Mouse (Mus musculus): ENCODE measurements at regions not wholly inside any gene's neighbourhood (a gene's known extent, or its start where the extent isn't known, plus 50 kb on each side); places are given as distances from the start of the nearest gene placed in this dataset.
A peak's percentile ranks its signal among the peaks of the same experiment; 100 is the strongest.

- Histone ChIP-seq H3K9me3 (ENCODE audit: control insufficient read depth, low read length) (no peaks in the 10 kb centered on the region), H3K9ac (replicated peaks; ENCODE audit: low read depth, low read length) (no peak overlapping the region), H3K4me1 (ENCODE audit: control insufficient read depth, insufficient read depth, low read length) (no peaks in the 10 kb centered on the region), H3K36me3 (ENCODE audit: control insufficient read depth, insufficient read depth, low read length) (no peaks in the 10 kb centered on the region), H3K4me2 (ENCODE audit: low read depth, low read length) (no peak overlapping the region), H3K27ac (ENCODE audit: low read depth, low read length) (no peak overlapping the region), H3K4me3 (ENCODE audit: low read depth, low read length) (no peak overlapping the region), H3K27me3 (ENCODE audit: control insufficient read depth, insufficient read depth, low read length) (no peaks in the 10 kb centered on the region)
- WGBS, result 98% methylated on average over 2 of the region's 2 CpGs
- ATAC-seq (ENCODE audit: low read depth), result no peak
These were observed 310.5 kb downstream of the Klf5 start for GRCm38 (mm10) chr14:99609003-99609402.

GRCm38 (mm10) chr14:99611435-99611834 lies 312.9 kb downstream of the Klf5 start:
- Histone ChIP-seq H3K4me3 (ENCODE audit: low read depth, low read length) (no peak overlapping the region), H3K9ac (replicated peaks; ENCODE audit: low read depth, low read length) (no peak overlapping the region), H3K36me3 (ENCODE audit: control insufficient read depth, insufficient read depth, low read length) (no peaks in the 10 kb centered on the region), H3K27ac (ENCODE audit: low read depth, low read length) (no peak overlapping the region), H3K27me3 (ENCODE audit: control insufficient read depth, insufficient read depth, low read length) (no peaks in the 10 kb centered on the region), H3K4me1 (ENCODE audit: control insufficient read depth, insufficient read depth, low read length) (no peaks in the 10 kb centered on the region), H3K9me3 (ENCODE audit: control insufficient read depth, low read length) (no peaks in the 10 kb centered on the region), H3K4me2 (ENCODE audit: low read depth, low read length) (no peak overlapping the region)
- ATAC-seq (ENCODE audit: low read depth), result no peak
- 93% methylated on average over 5 of the region's 5 CpGs for WGBS

- WGBS, result 92% methylated on average over 3 of the region's 3 CpGs
These were observed 313.6 kb downstream of the Klf5 start for GRCm38 (mm10) chr14:99612114-99612513.

GRCm38 (mm10) chr14:99614748-99615147 lies 316.3 kb downstream of the Klf5 start:
- H3K4me3 ChIP-seq (ENCODE audit: low read depth, low read length), result no peak overlapping the region
- no peak overlapping the region for H3K9ac ChIP-seq (replicated peaks; ENCODE audit: low read depth, low read length)
- no peak for ATAC-seq (ENCODE audit: low read depth)
- no peaks in the 10 kb centered on the region for H3K36me3 ChIP-seq (ENCODE audit: control insufficient read depth, insufficient read depth, low read length)
- H3K9me3 ChIP-seq (ENCODE audit: control insufficient read depth, low read length), result no peaks in the 10 kb centered on the region
- H3K27ac ChIP-seq (ENCODE audit: low read depth, low read length), result no peak overlapping the region
- no peak overlapping the region for H3K4me2 ChIP-seq (ENCODE audit: low read depth, low read length)
- 93% methylated on average over 3 of the region's 3 CpGs for WGBS
- H3K27me3 ChIP-seq (ENCODE audit: control insufficient read depth, insufficient read depth, low read length), result no peaks in the 10 kb centered on the region
- no peaks in the 10 kb centered on the region for H3K4me1 ChIP-seq (ENCODE audit: control insufficient read depth, insufficient read depth, low read length)

More at GRCm38 (mm10) chr14:99612114-99612513, 313.6 kb downstream of the Klf5 start:
- H3K36me3 ChIP-seq (ENCODE audit: control insufficient read depth, insufficient read depth, low read length), result no peaks in the 10 kb centered on the region
- no peaks in the 10 kb centered on the region for H3K27me3 ChIP-seq (ENCODE audit: control insufficient read depth, insufficient read depth, low read length)
- no peak for ATAC-seq (ENCODE audit: low read depth)
- H3K4me2 ChIP-seq (ENCODE audit: low read depth, low read length), result no peak overlapping the region
- H3K4me1 ChIP-seq (ENCODE audit: control insufficient read depth, insufficient read depth, low read length), result no peaks in the 10 kb centered on the region
- no peak overlapping the region for H3K4me3 ChIP-seq (ENCODE audit: low read depth, low read length)
- no peak overlapping the region for H3K9ac ChIP-seq (replicated peaks; ENCODE audit: low read depth, low read length)
- no peak overlapping the region for H3K27ac ChIP-seq (ENCODE audit: low read depth, low read length)
- no peaks in the 10 kb centered on the region for H3K9me3 ChIP-seq (ENCODE audit: control insufficient read depth, low read length)

GRCm38 (mm10) chr14:99616655-99617335 lies 318.3 kb downstream of the Klf5 start:
- Histone ChIP-seq H3K27me3 (ENCODE audit: control insufficient read depth, insufficient read depth, low read length) (no peaks in the 10 kb centered on the region), H3K4me3 (ENCODE audit: low read depth, low read length) (no peak overlapping the region), H3K9ac (replicated peaks; ENCODE audit: low read depth, low read length) (no peak overlapping the region), H3K4me2 (ENCODE audit: low read depth, low read length) (no peak overlapping the region), H3K9me3 (ENCODE audit: control insufficient read depth, low read length) (no peaks in the 10 kb centered on the region), H3K27ac (ENCODE audit: low read depth, low read length) (no peak overlapping the region), H3K4me1 (ENCODE audit: control insufficient read depth, insufficient read depth, low read length) (no peaks in the 10 kb centered on the region), H3K36me3 (ENCODE audit: control insufficient read depth, insufficient read depth, low read length) (no peaks in the 10 kb centered on the region)
- peak; percentile 68; the same call in 1 of the 2 replicates for ATAC-seq (ENCODE audit: low read depth)
- 48% methylated on average over 7 of the region's 7 CpGs for WGBS

- Histone ChIP-seq H3K9me3 (ENCODE audit: control insufficient read depth, low read length) (no peaks in the 10 kb centered on the region), H3K9ac (replicated peaks; ENCODE audit: low read depth, low read length) (no peak overlapping the region), H3K4me1 (ENCODE audit: control insufficient read depth, insufficient read depth, low read length) (no peaks in the 10 kb centered on the region), H3K36me3 (ENCODE audit: control insufficient read depth, insufficient read depth, low read length) (no peaks in the 10 kb centered on the region), H3K4me3 (ENCODE audit: low read depth, low read length) (no peak overlapping the region), H3K27me3 (ENCODE audit: control insufficient read depth, insufficient read depth, low read length) (no peaks in the 10 kb centered on the region), H3K27ac (ENCODE audit: low read depth, low read length) (no peak overlapping the region), H3K4me2 (ENCODE audit: low read depth, low read length) (no peak overlapping the region)
- 92% methylated on average over 2 of the region's 2 CpGs for WGBS
- ATAC-seq (ENCODE audit: low read depth), result no peak
These were observed 318.9 kb downstream of the Klf5 start for GRCm38 (mm10) chr14:99617374-99617773.

- Histone ChIP-seq H3K4me2 (ENCODE audit: low read depth, low read length) (no peak overlapping the region), H3K4me3 (ENCODE audit: low read depth, low read length) (no peak overlapping the region), H3K27ac (ENCODE audit: low read depth, low read length) (no peak overlapping the region), H3K36me3 (ENCODE audit: control insufficient read depth, insufficient read depth, low read length) (no peaks in the 10 kb centered on the region), H3K9ac (replicated peaks; ENCODE audit: low read depth, low read length) (no peak overlapping the region), H3K9me3 (ENCODE audit: control insufficient read depth, low read length) (no peaks in the 10 kb centered on the region), H3K27me3 (ENCODE audit: control insufficient read depth, insufficient read depth, low read length) (no peaks in the 10 kb centered on the region), H3K4me1 (ENCODE audit: control insufficient read depth, insufficient read depth, low read length) (no peaks in the 10 kb centered on the region)
- ATAC-seq (ENCODE audit: low read depth), result no peak; the same call in 1 of the 2 replicates
- 90% methylated on average over 3 of the region's 3 CpGs for WGBS
These were observed 323.0 kb downstream of the Klf5 start for GRCm38 (mm10) chr14:99621538-99621937.

- 87% methylated on average over 10 of the region's 10 CpGs for WGBS
- Histone ChIP-seq H3K27ac (ENCODE audit: low read depth, low read length) (no peak overlapping the region), H3K9ac (replicated peaks; ENCODE audit: low read depth, low read length) (no peak overlapping the region), H3K4me3 (ENCODE audit: low read depth, low read length) (no peak overlapping the region), H3K4me2 (ENCODE audit: low read depth, low read length) (no peak overlapping the region), H3K4me1 (ENCODE audit: control insufficient read depth, insufficient read depth, low read length) (no peaks in the 10 kb centered on the region), H3K36me3 (ENCODE audit: control insufficient read depth, insufficient read depth, low read length) (no peaks in the 10 kb centered on the region), H3K27me3 (ENCODE audit: control insufficient read depth, insufficient read depth, low read length) (no peaks in the 10 kb centered on the region), H3K9me3 (ENCODE audit: control insufficient read depth, low read length) (no peaks in the 10 kb centered on the region)
- no peak for ATAC-seq (ENCODE audit: low read depth)
These were observed 326.2 kb downstream of the Klf5 start for GRCm38 (mm10) chr14:99624380-99625327.

GRCm38 (mm10) chr14:99627615-99628014 lies 329.1 kb downstream of the Klf5 start:
- no peak for ATAC-seq (ENCODE audit: low read depth)
- Histone ChIP-seq H3K9me3 (ENCODE audit: control insufficient read depth, low read length) (no peaks in the 10 kb centered on the region), H3K9ac (replicated peaks; ENCODE audit: low read depth, low read length) (no peak overlapping the region), H3K4me1 (ENCODE audit: control insufficient read depth, insufficient read depth, low read length) (no peaks in the 10 kb centered on the region), H3K4me2 (ENCODE audit: low read depth, low read length) (no peak overlapping the region), H3K4me3 (ENCODE audit: low read depth, low read length) (no peak overlapping the region), H3K36me3 (ENCODE audit: control insufficient read depth, insufficient read depth, low read length) (no peaks in the 10 kb centered on the region), H3K27ac (ENCODE audit: low read depth, low read length) (no peak overlapping the region), H3K27me3 (ENCODE audit: control insufficient read depth, insufficient read depth, low read length) (no peaks in the 10 kb centered on the region)
- 88% methylated on average over 1 of the region's 1 CpGs for WGBS

Data from neural tube, embryonic 14.5 days (tissue).